In genomic region chr4:150724823-150725222, GRCm38 (mm10) we compare ENCODE assay signal across 13 mouse cellular contexts.
DNase-seq lines count a peak whose midpoint lies in the region; ATAC-seq and TF ChIP-seq lines count a peak whose summit lies in the region.
"Had no signal": no experiment of that assay in that cellular context is flagged by ENCODE, and none has a peak within 500 bp of the region (broad histone marks: within the 10 kb centered on the region; RNA-seq: fewer than 3 reads in every experiment).

No protein-coding gene starts in this region.

- no peak overlapping the region for H3K9ac ChIP-seq in liver, postnatal 0 days (replicated peaks)
- H3K9ac ChIP-seq in liver, embryonic 11.5 days (ENCODE audit: low read depth, low read length), result no peak overlapping the region
- H3K9ac ChIP-seq in lung, embryonic 14.5 days, result no peak overlapping the region
- no peak overlapping the region for H3K9ac ChIP-seq in midbrain, postnatal 0 days (replicated peaks; ENCODE audit: low read length, poor library complexity, severe bottlenecking)
- H3K9ac ChIP-seq: forebrain, embryonic 13.5 days; midbrain, embryonic 12.5 days; neural tube, embryonic 15.5 days had no signal

- no peak overlapping the region for H3K4me2 ChIP-seq in liver, postnatal 0 days (ENCODE audit: low read depth, low read length)
- H3K4me2 ChIP-seq in liver, embryonic 11.5 days, result no peak overlapping the region
- H3K4me2 ChIP-seq in lung, embryonic 14.5 days, result peak overlapping the region; percentile 29
- H3K4me2 ChIP-seq in midbrain, postnatal 0 days (ENCODE audit: low read depth, low read length, poor library complexity, severe bottlenecking), result no peak overlapping the region
- H3K4me2 ChIP-seq: forebrain, embryonic 13.5 days; midbrain, embryonic 12.5 days; neural tube, embryonic 15.5 days had no signal

- H3K4me3 ChIP-seq in liver, postnatal 0 days (ENCODE audit: low read depth, low read length), result no peak overlapping the region
- no peak overlapping the region for H3K4me3 ChIP-seq in liver, embryonic 11.5 days (ENCODE audit: low read depth, low read length)
- no peak overlapping the region for H3K4me3 ChIP-seq in lung, embryonic 14.5 days (ENCODE audit: low read depth, low read length)
- H3K4me3 ChIP-seq in midbrain, postnatal 0 days (ENCODE audit: low read depth, low read length), result no peak overlapping the region
- H3K4me3 ChIP-seq: forebrain, embryonic 13.5 days; midbrain, embryonic 12.5 days; neural tube, embryonic 15.5 days had no signal

- 67% methylated on average over 11 of the region's 11 CpGs for WGBS in liver, postnatal 0 days (ENCODE audit: insufficient replicate concordance)
- WGBS in liver, embryonic 11.5 days, result 77% methylated on average over 11 of the region's 11 CpGs
- 30% methylated on average over 11 of the region's 11 CpGs for WGBS in lung, embryonic 14.5 days
- 85% methylated on average over 11 of the region's 11 CpGs for WGBS in midbrain, postnatal 0 days

- DNase-seq in gastrocnemius, adult 18-20 months (ENCODE audit: low spot score), result peak; percentile 39
- no peak for DNase-seq in gastrocnemius, postnatal 25 days
- DNase-seq in liver, postnatal 0 days, result peak; percentile 77
- DNase-seq in liver, embryonic 11.5 days (ENCODE audit: low spot score), result no peak
- peak; percentile 92 for DNase-seq in lung, embryonic 14.5 days
- peak; percentile 43 for DNase-seq in urinary bladder, postnatal 25 days (ENCODE audit: low spot score)
- no peak for DNase-seq in midbrain, postnatal 0 days (ENCODE audit: low spot score)
- no peak for DNase-seq in left cerebral cortex, adult 11 months (ENCODE audit: low spot score)
- DNase-seq: embryo, embryonic 11 days; spleen, adult 18-20 months had no signal

- H3K27me3 ChIP-seq in liver, postnatal 0 days (ENCODE audit: insufficient read depth, low read length), result no peaks in the 10 kb centered on the region
- no peaks in the 10 kb centered on the region for H3K27me3 ChIP-seq in liver, embryonic 11.5 days (replicated peaks; ENCODE audit: control insufficient read depth, insufficient read depth, low read length)
- H3K27me3 ChIP-seq in lung, embryonic 14.5 days (ENCODE audit: insufficient read depth, low read length), result no peaks in the 10 kb centered on the region
- no peaks in the 10 kb centered on the region for H3K27me3 ChIP-seq in midbrain, postnatal 0 days (ENCODE audit: insufficient read depth, low read length)
- H3K27me3 ChIP-seq: neural tube, embryonic 15.5 days had no signal

- no peaks in the 10 kb centered on the region for H3K36me3 ChIP-seq in liver, postnatal 0 days (replicated peaks; ENCODE audit: insufficient read depth, low read length)
- H3K36me3 ChIP-seq in liver, embryonic 11.5 days (ENCODE audit: control insufficient read depth, insufficient read depth, low read length), result no peaks in the 10 kb centered on the region
- H3K36me3 ChIP-seq in lung, embryonic 14.5 days (ENCODE audit: insufficient read depth), result no peaks in the 10 kb centered on the region
- H3K36me3 ChIP-seq in midbrain, postnatal 0 days (ENCODE audit: insufficient read depth, low read length), result no peaks in the 10 kb centered on the region
- H3K36me3 ChIP-seq: midbrain, embryonic 12.5 days; neural tube, embryonic 15.5 days had no signal

- TF ChIP-seq EP300 in liver, postnatal 0 days (IDR thresholded peaks at IDR 0.05; ENCODE audit: low read depth), result no peak

- peaks cover 11% of the 10 kb centered on the region for H3K4me1 ChIP-seq in liver, postnatal 0 days (ENCODE audit: insufficient read depth)
- H3K4me1 ChIP-seq in liver, embryonic 11.5 days (replicated peaks; ENCODE audit: control insufficient read depth, insufficient read depth, low read length), result no peaks in the 10 kb centered on the region; the same call in none of the 2 replicates
- H3K4me1 ChIP-seq in lung, embryonic 14.5 days (ENCODE audit: insufficient read depth), result peaks cover 15% of the 10 kb centered on the region
- no peaks in the 10 kb centered on the region for H3K4me1 ChIP-seq in midbrain, postnatal 0 days (ENCODE audit: insufficient read depth, low read length)

- H3K27ac ChIP-seq in liver, postnatal 0 days (ENCODE audit: low read depth), result peak overlapping the region; percentile 79
- H3K27ac ChIP-seq in liver, embryonic 11.5 days (ENCODE audit: low read depth, low read length), result no peak overlapping the region
- peak overlapping the region; percentile 92 for H3K27ac ChIP-seq in lung, embryonic 14.5 days (ENCODE audit: low read depth)
- no peak overlapping the region for H3K27ac ChIP-seq in midbrain, postnatal 0 days (ENCODE audit: low read depth, low read length)
- H3K27ac ChIP-seq: forebrain, embryonic 13.5 days; midbrain, embryonic 12.5 days; neural tube, embryonic 15.5 days had no signal

- ATAC-seq in liver, postnatal 0 days, result peak; percentile 88
- no peak for ATAC-seq in liver, embryonic 11.5 days (replicated peaks; ENCODE audit: low FRiP score)
- ATAC-seq in lung, embryonic 14.5 days (ENCODE audit: insufficient read depth), result peak; percentile 59
- no peak for ATAC-seq in midbrain, postnatal 0 days (ENCODE audit: low FRiP score)
- ATAC-seq: forebrain, embryonic 13.5 days had no signal

- H3K9me3 ChIP-seq in liver, postnatal 0 days (ENCODE audit: low read length), result no peaks in the 10 kb centered on the region
- no peaks in the 10 kb centered on the region for H3K9me3 ChIP-seq in liver, embryonic 11.5 days (ENCODE audit: control insufficient read depth, low read length)
- no peaks in the 10 kb centered on the region for H3K9me3 ChIP-seq in lung, embryonic 14.5 days (ENCODE audit: low read depth, low read length)
- H3K9me3 ChIP-seq in midbrain, postnatal 0 days (ENCODE audit: low read length), result no peaks in the 10 kb centered on the region
- H3K9me3 ChIP-seq: forebrain, embryonic 13.5 days; midbrain, embryonic 12.5 days; neural tube, embryonic 15.5 days had no signal

- no peak for TF ChIP-seq CTCF in liver, postnatal 0 days (IDR thresholded peaks at IDR 0.05; ENCODE audit: low read depth)
- TF ChIP-seq CTCF in lung, embryonic 14.5 days (IDR thresholded peaks at IDR 0.05; ENCODE audit: low read depth), result peak; percentile 2; the same call in 1 of the 2 replicates
- TF ChIP-seq CTCF in midbrain, postnatal 0 days (IDR thresholded peaks at IDR 0.05), result no peak

Comparison
In these comparisons a context has a peak if more than half of its experiments do, and no peak if none do; other contexts are left out.
1. DNase-seq: peak in gastrocnemius, adult 18-20 months (single experiment), liver, postnatal 0 days (single experiment), lung, embryonic 14.5 days (single experiment) and urinary bladder, postnatal 25 days (single experiment); none in gastrocnemius, postnatal 25 days (single experiment), liver, embryonic 11.5 days (single experiment), midbrain, postnatal 0 days (single experiment) and left cerebral cortex, adult 11 months (single experiment).
2. ATAC-seq: peak in liver, postnatal 0 days (single experiment) and lung, embryonic 14.5 days (single experiment); none in liver, embryonic 11.5 days (single experiment) and midbrain, postnatal 0 days (single experiment).
3. H3K27ac ChIP-seq: peak in liver, postnatal 0 days (single experiment) and lung, embryonic 14.5 days (single experiment); none in liver, embryonic 11.5 days (single experiment) and midbrain, postnatal 0 days (single experiment).